Mouse (Mus musculus): ENCODE data around the gene Eef1g. TPM values are rescaled to one million over a fixed set of nuclear protein-coding genes. Genes with fewer than 3 reads are reported as not detected.
"Not testable (repeated sequence)": the region's sequence is repeated elsewhere in the genome, so short reads cannot be mapped to it uniquely, and the experiment has no call there.

Gene Eef1g
- total RNA-seq, 2 experiments from 2014 or later: 640 to 671 TPM

DNA sequence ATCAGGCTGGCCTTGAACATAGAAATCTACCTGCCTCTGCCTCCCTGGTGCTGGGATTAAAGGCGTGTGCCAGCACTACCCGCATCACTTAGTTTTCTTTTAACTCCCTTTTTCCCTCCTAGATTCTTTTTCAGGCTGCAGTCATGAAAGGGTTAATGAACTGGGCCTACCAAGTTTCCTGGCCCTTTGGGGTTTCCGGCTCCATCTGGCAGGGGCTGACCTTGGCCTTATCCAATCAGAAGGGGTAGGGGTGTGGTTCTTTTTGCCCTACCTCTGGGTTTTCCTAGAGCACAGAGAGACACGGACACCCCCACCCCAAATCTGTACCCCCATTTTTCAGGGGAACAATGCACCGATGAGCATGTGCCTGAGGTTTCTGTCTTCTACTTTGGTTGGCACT is 22.1 kb upstream of the Eef1g start:
- DNase-seq: peak; percentile 77

DNA sequence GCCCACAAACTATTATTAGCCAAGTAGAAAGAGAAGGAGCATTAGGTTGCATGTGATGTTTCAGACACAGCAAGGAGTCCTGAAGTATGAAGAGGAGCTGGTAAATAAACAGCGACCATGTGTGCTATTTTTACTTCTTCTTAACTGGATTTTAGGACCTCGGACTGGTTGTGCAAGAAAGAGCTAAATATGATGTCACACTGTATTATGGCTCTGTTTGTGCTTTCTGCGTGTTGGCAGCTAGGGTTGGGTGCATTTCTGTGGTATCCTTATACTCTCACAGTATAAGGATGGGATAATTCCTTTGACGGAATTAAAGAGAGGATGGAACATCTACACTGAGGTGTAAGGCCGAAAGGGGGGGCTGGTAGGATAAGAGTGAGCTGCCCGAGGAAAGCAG is 21.6 kb upstream of the Eef1g start:
- DNase-seq: no peak

DNA sequence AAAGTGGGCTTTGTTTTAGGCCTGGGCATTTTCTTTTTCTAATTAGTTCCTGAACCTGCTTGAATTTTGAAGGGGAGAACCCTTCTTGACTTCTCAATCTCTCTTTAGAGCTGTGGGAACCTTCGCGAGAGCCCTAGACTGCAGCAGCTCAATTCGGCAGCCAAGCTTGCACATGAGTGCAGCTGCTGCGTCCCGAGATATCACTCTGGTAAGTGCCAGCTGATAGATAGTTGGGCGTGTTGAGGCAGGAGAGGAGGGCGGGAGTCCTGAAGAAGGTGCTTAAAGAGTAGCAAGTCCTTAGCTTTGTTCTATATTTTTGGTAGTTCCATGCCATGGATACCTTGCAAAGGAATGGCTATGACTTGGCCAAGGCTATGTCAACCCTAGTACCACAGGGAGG is 19.9 kb upstream of the Eef1g start:
- DNase-seq: no peak

DNA sequence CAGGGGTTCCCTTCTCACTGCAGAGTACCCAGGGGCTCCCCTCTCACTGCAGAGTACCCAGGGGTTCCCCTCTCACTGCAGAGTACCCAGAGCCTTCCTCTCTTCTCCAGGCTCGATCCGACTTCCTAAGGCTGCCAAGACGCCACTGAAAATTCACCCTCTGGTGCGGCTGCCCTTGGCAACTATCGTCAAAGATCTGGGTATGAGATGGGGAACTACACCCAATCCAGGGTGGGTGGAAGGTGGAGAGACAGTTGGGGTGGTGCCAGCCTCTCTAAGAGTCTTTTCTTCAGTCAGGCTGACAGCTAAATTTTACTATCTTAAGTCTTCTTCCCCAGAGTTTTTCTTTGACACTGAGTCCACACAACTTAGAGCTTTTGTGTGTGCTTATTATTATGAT is 16.7 kb upstream of the Eef1g start:
- no peak for DNase-seq

DNA sequence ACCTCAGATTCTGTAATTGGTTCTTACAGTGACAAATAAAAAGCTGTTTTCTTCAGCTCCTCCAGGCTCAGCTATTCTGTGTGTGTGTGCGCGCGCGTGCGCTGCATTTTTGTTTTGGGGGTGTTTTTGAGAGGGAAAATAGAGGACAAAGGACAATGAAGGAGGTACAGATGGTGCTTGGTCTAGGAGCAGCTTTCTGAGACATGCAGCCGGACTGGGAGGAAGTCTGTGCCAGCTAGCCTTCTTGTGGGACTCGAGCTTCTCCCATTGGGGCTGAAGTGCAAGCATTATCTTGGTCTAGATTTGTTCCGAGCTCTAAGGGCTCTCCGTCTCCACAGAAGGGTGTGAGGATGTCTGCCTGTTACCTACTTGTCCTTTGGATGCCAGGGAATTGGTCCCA is 14.6 kb upstream of the Eef1g start:
- DNase-seq: no peak

DNA sequence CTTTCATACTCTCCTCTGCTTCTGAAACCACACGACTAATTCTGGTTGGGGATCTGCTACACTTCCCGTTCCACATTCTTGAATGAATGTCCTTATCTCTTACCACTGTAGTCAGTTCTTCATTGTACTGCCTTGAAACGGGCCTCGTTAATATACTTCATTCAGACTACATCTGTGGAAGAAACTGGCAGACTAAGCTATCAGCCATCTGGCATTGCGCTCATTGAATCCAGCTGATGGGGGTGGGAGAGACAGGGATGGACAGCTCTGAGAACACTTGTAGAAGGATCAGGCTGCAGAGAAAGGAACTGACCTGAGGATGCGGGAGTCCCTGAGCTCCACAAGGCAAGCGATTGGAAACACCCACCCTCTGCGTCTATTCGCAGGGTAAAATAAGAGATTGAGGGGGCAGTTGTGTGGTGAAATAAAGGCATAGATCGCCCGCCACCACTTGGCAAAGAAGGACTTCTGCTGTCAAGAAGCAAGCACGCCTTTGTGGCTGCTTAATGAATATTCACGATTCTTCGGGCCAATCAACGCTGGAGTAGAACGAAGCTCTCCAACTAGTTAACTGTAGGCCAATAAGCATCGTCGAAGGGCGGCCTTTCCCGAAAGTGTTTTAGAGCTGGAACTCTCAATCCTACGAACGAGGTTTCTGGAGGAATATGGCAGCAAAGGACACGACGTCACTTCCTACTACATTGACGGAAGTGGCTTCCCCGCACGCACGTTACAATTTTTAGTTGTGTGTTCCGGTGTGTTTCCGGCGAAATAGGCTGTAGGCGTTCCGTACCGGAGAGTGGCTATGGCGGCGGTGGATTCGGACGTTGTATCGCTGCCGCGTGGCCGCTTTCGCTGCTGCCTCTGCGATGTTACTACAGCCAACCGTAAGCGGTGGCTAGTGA is 13.5 kb upstream of the Eef1g start, which contains the start of gene Tut1:
Tut1 (plus strand) TSS at position 713 of the 905 bp plus-strand sequence.
- DNase-seq: peak; percentile 76

DNA sequence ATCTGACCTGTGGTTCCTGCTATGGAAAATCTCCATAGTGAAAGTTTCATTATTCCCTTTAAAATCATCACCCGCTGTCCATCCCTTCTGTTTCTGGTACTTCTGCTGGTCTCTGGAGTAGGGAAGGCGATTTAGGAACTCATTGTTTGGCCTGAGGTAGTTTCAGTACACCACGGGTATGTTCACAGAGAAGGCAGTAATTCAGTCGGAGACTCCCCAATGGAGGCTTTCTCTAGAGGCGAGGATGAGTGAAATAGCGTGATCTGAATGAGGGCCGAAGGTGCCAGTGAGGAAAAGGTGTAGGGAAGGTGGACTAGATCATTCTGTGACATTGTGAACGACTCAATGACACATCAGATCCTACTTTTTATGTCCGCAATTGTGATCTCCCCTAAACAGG is 12.7 kb upstream of the Eef1g start:
- DNase-seq: no peak

DNA sequence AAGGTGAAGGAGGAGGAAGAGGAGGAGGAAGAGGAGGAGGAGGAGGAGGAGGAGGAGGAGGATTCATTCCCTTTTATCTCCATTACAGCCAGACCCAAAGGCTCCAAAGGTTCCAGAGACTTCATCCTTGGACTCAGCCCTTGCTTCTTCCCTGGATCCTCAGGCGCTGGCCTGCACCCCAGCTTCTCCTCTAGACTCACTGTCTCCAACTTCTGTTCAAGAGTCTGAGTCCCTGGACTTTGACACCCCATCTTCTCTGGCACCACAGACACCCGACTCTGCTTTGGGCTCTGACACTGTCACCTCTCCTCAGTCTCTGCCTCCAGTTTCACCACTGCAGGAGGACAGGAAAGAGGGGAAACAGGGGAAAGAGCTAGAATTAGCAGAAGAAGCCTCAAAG is 4.6 kb upstream of the Eef1g start:
- DNase-seq: no peak

DNA sequence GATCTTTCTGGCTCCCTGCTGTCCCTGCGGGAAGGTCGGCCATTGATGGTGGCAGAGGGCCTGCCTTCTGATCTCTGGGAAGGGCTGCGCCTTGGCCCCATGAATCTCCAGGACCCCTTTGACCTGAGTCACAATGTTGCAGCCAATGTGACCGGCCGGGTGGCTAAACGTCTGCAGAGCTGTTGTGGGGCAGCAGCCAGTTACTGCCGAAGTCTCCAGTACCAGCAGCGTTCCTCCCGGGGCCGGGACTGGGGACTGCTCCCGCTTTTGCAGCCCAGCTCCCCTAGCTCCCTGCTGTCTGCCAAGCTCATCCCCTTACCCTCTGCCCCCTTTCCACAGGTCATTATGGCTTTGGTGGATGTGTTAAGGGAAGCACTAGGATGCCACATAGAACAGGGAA is 1.8 kb upstream of the Eef1g start:
- no peak for DNase-seq

DNA sequence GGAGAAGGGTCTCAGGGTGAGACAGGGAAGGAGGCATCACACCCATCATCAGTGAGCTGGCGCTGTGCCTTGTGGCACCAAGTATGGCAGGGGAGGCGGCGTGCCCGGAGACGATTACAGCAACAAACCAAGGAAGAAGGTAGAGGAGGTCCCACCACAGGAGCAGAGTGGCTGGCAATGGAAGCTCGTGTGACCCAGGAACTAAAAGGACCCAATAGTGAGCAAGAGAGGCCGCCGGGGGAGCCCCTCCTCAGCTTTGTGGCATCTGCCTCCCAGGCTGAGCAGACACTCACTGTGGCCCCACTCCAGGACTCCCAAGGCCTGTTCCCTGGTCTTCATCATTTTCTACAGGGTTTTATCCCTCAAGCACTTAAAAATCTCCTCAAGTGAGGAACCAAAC is 1.1 kb upstream of the Eef1g start:
- DNase-seq: peak; percentile 31

DNA sequence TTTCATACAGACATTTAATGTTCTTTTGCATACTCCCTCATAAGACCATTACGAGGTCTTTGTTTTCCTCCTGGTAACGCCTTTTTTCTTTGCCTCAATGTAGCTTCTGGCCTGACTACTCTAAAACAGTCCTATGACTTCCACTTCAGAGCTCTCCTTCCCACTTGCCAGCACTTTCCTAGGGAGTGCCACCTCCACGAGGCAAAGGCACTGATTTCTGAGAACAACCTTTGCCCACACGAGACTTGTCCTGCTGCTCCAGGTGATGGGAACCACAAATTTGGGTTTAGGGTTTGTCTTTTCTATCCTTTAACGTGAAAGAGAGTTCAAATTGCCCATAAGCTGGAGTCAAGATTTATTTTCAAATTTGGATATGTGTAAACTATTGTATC is 647 bp upstream of the Eef1g start:
- DNase-seq: no peak

DNA sequence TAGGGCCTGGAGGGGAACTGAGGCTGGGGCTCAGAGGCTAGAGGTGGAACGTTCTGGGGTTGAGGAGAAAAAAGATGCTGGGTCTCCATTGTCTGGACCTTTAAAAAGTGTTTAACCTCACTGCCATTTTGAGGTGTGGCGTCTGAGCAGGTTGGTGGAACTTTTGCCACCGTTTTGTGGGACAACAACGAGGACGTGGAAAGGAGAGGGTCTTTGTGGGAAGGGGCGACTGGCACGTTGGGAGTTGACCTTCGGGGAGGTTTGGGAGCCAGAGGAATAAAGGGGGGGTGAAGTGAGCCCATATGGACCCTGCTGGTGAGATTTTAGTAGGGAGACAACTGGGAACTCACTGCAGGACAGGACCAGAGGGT is 517 bp downstream of the Eef1g start:
- no peak for DNase-seq

DNA sequence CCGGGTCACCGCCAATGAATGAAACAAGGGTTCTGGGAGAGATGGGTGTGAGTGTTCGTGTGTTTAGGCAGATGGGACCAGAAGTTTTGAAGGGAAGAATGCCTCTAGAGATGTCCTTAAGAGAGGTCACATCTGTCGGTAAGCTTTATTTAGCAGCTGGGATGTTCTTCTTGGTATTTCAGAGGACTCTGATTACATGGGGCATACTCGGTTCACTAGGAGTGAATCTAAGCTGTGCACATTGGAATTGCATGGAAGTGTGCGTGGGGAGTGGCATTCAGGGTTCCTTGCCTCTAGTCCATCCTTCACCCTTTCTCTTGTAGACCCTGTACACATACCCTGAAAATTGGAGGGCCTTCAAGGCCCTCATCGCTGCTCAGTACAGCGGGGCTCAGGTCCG is 1.1 kb downstream of the Eef1g start:
- no peak for DNase-seq

DNA sequence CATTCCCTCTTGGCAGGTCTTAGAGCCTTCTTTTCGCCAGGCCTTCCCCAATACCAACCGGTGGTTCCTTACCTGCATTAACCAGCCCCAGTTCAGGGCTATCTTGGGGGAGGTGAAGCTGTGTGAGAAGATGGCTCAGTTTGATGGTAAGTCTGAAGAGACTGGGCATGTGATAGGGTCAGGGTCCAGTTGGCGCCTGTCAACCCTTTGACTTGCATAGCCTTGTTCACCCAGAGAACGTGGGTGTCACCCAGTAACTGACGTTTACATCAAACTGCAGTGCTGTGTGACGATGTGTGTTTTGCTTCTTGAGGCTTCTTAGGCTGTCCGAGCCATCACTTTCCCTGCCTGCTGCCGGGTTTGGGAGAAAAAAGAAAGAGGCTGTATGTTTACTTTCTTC is 5.7 kb downstream of the Eef1g start:
- DNase-seq: not testable (repeated sequence)

DNA sequence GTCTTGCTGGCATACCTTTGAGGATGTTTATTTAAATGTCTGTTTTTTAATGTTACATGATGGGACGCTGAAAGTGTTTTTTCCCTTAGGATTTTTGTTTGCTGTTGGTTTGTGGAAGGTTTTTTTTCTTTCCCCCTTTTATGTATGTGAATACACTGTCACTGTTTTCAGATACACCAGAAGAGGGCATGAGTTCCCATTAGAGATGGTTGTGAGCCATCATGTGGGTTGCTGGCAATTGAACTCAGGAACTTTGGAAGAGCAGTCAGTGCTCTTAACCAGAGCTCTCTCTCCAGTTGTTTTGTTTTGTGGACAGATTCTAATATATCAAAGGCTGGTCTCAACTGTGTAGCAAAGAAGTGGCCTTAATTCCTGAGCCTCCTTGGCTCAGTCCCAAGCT is 7.8 kb downstream of the Eef1g start:
- no peak for DNase-seq

DNA sequence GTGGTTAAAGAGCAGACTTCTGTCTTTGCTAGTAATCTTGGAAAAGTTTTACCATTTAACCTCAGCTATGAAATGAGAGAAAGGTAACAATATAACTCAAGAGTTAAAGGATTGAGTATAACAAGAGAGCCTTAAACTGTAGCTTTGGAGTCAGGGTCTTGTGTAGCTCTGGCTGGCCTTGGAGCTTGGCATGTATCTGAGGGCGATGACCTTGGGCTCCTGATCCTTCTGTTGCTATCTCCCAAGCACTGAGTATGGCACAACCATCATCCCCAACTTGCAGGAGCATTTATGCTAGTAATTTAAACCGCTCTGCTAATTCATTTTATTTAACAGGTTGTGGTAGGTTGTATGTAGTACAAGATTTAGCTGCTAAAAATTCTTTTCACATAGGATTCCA is 8.7 kb downstream of the Eef1g start:
- no peak for DNase-seq

DNA sequence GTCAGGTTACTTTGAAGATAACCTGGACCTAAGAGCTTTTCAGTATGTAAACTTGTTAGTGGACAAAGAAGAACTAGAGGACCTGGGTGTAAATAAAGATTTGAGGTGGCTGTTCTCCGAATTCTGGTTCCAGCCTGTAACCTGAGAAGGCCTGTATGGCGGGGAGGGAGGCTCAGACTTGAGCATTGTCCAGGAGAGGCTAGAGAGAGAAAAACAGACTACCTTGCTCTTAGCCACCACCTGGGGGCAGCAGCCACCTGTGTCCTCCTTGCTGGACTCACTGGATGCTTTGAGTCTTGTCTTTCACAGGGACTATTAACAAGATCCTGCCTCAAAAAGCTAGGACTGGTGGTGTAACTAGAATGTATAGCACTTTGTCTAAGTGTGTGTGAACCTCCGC is 9.7 kb downstream of the Eef1g start:
- peak; percentile 52 for DNase-seq

DNA sequence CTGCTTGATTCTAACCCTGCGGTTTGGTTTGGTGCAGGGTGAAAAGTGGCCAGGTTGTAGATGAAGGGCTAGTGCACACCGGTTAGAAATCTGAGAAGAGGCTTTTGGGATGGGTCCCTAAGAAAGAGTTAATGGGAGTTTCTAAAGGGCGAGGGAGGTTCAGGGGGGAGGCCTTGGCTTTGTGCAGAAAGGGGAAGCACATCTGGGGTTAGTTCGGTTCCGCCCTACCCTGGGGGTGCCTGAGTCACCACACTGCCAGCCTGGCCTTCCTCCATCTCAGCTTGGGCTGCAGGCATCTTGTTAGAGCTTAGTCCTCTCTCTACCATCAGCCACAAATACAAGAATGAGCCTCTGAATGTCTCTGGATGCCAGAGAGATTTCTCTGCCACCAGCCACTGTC is 13.9 kb downstream of the Eef1g start:
- DNase-seq: no peak

DNA sequence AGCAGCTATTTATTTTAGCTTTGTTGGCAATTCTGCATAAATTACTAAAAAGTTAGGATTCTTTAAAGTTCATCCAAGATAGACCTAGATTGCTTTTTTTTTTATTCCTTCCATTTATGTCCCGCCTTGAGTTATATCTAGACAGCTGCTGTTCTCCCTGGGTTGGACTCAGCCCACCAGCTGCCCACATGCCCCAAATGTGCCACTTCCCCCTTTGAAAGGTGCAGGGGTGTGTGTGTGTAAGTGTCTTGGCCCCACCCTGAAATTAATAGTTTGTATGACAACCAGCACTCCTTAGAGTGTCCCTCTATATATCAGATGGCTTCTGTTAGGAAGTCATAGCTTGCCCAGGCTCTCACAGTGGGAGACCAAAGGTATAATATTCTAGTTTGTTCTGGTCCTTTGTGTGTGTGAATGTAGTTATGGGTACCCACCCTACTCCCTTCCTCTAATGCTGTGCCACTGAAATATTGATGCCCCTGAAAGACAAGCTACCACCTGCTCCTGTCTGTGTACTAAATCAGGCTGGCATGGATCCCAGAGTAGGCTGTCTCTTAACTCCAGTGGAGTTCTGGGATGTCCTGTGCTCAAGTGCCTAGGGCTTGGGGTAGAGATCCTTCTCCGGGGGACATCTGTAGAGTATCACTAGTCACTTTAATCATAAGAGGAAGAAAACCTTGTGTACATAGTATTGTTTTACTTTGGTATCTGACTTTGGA is 14.8 kb downstream of the Eef1g start:
- DNase-seq: peak; percentile 57

DNA sequence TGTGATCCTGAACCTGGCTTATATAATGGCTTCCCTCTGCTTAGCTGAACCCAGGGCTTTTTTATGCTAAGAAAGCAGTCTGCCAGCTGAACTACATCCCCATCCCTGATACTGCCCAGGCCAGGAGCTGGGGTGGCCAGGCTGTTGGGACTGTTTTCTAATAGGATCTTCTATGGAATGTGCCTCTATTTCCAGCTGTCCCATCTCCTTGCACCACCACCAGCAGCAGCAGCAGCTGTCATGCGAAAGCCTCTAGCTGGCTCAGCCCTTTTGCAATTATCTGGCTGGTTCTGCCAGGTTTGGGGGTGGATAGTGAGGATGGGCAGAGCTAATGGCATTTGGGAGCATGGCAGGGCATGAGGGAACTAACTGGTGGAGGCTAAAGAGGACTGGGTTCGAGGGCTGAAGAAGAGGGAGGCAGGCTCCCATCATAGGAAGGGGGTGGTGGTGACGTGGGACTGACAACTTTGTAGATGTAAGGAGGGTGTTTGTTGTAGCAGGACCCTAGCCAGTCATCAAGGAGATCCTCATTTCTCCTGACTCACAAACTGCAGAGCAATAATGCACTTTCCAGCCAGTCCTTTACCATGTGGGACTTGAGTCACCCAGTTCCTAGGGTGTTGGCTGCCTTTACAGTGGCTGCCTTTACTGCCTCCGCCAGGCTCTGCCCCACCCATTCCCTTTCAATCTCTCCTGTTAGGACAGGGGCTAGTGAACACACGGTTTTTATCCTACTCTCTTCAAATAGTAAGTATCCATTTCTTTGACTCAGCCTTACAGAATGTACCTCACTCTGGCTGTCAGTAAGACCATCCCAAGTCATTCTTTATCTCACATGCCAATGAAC is 15.7 kb downstream of the Eef1g start:
- DNase-seq: no peak

DNA sequence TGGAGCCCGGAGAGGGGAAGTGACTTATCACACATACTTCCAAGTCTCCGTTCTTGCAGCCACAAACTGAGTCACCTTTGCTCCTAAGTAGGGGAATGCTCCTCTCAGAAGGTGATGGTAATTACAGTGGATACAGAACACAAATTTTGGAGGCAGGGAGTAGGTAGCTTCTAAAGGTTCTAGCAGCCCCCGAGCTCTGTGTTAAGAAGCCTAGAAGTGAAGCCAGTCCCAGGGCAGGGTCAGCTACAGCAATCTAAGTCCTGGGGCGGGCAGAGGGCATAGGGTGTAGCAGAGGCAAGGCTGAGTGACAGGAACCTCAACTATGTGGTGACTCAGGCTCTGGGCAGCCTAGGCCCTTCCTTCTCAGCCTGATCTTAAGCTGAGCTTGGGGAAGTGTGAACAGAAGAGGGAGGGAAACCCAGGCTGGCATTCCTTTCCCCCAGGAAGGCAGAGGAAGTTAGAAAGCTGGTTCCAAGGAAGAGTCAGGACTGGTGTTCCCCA is 16.4 kb downstream of the Eef1g start:
- no peak for DNase-seq

DNA sequence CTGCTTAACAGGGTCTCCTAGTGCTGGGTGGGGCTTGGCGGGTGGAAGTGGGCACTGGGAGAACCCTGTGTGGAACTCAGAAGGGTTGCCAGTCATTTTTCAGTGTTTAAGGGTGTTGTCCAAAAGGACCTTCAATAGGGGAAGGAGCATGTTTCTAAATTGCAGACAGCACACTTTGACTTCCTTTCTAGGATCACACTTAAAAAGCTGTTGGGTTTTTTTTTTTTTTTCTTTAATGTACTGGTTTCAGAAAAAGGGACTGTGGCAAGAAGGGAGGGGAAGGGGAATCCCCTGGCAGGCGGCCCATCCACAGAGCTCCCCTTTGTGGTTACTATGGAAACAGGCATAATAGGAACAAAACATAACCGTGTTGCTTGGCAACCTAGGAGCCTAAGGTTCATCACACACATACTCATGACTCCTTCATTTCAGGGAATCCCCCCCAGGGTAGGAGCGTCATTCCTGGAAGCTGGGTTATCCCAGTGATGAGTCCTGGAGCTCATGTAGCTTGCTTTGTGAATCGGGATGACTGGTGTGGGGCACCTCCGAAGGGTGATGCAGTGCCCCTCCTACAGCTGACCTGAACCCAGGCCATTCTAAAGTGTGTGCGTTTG is 17.5 kb downstream of the Eef1g start:
- peak; percentile 68 for DNase-seq

Measured in gastrocnemius, postnatal 10 days (tissue).